Mouse (Mus musculus) thymus, postnatal 10 days (tissue): Measurements from ENCODE around the gene LTO1.
"Not testable (repeated sequence)": the region's sequence is repeated elsewhere in the genome, so short reads cannot be mapped to it uniquely, and the experiment has no call there.

Experiments used
- DNase-seq, 2 experiments: peaks; one replicate each; pipeline ENCODE4 v3.0.0; 2021; ENCODE audit warnings: low spot score in 2 of 2

LTO1 gene

DNA sequence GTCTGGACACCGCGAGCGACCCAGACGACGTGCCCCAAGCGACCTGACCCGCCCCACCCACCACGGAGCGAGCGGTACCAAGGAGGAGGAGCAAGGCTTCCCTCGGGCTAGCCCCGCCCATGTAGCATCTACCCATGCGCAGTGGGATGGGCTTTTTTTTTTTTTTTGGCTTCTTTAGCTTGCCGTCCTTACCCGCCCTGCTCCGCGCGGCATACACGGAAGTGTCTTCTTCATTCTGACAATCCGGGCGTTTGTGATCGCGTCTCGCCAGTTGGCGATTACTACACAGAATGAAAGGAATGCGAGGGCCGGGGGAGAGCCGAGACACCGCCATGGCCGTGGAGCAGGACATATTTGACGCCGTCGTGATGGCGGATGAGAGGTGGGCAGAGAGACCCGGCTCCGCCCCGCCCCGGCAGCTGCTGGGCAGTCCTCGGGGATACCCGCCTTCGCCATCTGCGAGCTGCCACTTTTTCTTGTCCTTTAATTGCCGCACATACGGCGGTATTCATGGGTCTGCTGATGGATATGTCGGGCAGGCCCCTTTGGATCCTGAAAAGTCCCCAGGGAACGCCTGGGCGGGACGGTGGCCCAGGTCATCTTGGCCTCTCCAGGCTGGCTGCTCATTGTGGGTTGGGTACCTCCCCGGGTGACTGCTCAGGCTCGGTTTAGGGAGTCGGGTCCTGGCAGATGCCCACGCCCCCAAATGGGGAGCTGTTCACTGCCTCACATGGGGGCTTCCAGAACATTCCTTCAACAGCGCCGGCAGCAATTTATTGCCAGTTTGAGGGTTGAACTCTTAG is at the start of gene LTO1:
LTO1 (plus strand) TSS at position 153 of the 803 bp plus-strand sequence.
- DNase-seq = peak; percentile 86 to 88

DNA sequence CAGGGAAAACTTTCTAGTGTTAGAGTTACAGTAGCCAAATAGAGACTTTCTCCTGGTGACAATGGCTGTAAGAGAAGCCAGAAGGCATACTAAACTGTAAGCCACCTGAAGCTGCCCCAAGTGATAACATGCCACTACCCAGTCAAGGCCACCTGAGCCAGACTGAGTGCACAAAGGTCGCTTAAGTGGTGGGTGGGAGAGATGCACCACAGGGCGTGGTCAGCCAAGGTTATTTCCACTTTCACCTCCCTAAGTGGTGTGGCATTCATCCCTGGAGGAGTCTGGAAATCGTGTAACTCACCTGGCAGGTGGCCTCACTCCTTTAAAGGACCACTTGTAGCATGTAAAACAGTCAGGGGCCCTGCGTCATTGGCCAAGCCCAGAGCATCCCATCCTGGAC is 47.7 kb upstream of the LTO1 start:
- no peak for DNase-seq

DNA sequence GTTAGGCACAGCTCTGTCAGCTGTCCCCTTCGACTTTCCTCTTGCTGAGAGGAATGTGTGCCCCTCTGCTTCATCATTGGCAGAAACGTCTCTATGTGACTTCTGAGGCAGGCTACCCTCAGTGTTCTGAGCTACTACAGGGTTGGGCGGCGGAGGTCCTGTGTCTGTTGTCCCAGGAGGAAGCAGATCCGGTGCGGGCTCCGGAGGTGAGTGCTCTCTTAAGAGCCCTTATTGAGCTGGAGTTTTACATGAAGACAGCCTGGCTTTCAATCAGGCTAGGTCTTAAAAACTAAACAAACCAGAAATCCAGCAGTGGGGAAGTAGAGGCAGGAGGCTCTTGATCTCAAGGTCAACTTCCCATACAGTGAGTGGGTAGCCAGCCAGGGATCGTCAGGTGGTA is 47.3 kb upstream of the LTO1 start:
- no peak for DNase-seq

DNA sequence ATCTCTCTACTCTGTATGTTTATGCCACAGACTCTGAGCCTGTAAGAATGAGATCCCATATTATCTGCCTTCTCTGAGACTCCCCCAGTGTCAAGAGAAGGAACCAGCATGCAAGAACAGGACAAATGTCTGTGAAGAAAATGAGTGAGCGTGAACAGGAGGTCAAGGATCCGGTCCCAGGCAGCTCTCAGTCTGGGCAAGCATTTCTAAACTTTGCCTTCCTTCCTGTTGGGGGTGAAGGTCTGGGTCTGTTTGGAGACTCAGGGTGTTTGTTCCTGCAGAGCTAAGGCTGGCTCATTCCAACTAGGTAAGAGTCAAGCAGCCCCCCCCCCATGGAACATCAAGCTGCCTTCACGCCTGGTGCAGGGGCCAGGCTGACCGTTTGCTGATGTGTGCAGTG is 42.5 kb upstream of the LTO1 start:
- DNase-seq = no peak

DNA sequence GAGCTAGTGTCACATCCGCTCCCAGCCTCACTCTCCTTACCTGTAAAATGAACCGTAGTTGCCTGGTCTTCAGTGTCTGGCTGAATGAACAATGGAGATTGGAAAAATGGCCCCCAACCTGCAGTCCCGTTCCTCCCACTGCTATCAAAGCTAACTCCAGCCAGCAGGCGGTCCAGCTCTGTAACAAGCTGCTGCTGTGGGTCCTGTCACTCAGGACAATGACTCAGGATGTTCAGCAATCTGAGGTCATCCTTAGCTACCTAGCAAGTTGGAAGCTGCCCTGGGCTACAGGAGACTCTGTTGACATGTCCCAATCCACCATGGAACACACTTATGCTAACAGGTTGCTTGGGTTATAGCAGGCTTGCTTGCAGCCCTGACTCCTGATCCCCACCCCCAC is 41.7 kb upstream of the LTO1 start:
- no peak for DNase-seq

DNA sequence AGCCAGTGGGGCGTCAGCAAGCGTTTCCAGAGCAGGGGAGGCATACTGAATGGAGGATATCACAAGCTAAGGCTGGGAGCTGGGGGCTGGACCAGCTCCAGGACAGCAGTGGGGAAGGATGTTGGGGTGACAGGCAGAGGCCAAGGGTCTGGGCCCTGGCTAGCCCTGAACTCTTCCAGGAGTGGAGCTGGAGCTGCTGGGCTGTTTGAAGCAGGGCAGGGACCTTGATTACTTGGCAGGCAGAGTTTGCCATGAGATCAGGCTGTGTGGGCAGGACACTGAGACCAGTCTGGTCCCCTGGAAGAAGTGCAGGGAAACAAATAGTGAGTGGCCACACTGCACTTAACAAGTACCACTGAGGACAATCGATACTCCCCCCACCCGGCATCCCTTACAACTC is 40.7 kb upstream of the LTO1 start:
- no peak for DNase-seq

DNA sequence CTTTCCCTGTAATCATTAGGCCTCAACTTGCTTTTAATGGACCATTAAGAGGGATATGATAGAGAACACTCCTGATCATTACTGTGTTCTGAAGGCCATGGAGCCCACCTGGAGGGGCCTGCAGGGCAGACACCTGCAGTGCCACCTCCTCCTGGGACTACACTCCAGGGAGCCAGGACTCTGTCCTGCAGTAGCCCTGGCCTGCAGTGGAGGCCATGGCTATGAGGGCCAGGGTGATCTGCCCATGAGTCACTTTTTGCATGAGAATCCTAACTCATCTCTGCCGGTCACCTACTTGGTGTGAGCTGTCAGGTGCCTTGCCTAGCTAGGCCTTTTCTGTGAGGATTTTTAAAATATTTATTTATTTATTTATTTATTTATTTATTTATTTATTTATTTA is 36.5 kb upstream of the LTO1 start:
- no peak for DNase-seq

DNA sequence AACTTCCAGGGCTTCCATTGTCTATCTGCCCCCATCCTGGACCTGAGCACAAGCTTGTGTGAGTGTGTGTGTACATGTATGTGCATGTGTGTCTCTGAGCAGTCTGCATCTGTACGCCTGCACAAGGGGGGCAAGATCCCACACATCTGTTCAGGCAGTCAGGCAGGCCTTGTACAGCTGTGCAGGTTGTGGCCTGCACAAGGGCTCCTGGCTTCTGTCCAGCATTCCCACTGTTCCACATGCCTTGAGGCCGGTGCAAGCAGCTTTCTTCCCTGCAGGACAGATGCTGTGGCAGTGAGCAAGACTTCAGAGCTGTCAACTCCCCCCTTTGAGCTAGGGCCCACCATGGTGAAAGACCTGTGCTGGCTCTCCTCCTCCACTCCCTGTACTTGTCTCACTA is 31.8 kb upstream of the LTO1 start:
- DNase-seq = no peak

DNA sequence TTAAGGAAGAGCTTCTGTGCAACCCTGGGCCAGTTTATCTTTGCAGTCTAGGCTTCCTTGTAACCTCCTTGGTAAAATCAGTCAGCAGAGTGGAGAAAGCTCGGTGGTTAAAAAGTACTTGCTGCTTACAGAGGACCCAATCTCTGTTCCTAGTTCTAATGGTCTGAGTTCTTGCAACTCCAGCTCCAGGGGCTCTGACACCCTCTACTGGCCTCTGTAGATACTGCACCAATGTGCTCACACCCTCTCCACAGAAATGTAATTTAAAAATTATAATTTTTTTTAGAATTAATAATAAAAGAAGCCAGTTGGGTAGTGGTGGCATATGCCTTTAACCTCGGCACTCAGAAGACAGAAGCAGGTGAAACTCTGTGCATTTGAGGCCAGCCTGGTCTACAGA is 27.2 kb upstream of the LTO1 start:
- DNase-seq = no peak

DNA sequence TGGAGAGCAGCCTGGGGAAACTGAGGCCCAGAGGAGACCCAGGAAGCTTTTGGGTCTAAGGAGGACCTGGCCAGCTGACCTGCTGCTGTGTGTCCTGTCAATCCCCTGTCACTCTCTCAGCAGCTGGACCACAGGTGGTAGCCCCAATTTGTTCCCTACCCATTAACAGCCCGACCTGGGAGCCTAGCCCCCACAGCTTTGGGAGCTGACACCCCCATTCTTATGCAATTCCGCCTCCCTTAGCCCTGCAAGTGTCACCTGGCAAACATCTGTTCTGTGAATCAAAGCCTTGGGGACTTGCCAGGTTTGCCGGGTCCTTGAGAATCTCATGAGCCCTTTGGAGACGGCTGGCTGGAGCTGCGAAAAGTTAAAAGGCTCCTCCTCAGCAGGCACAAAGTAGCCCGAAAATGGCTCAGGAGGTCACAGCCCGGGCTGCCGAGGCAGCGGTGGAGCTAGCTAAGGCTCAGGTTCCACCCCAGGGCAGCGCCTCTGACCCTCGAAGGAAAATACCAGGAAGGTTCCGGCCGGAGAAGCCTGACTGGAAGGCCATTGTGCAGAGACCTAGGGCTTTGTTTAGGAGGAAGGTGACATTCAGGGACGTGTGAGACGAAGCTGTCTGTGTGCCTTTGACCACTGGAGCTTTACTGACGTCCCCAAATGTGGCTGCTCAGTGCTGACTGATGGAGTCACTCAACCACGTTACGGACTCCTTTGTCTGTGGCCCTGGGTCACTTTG is 26.2 kb upstream of the LTO1 start:
- no peak for DNase-seq

DNA sequence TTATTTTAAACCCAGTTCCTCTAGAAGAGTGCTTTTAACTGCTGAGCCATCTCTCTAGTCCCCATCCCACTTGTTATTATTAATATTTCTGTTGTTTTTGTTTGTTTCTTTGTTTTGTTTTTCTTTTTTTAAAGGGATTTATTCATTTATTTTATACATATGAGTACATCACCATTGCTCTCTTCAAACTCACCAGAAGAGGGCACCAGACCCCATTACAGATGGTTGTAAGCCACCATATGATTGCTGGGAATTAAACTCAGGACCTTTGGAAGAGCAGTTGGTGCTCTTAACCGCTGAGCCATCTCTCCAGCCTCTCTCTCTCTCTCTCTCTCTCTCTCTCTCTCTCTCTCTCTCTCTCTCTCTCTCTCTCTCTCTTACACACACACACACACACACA is 24.2 kb upstream of the LTO1 start:
- DNase-seq = not testable (repeated sequence)

DNA sequence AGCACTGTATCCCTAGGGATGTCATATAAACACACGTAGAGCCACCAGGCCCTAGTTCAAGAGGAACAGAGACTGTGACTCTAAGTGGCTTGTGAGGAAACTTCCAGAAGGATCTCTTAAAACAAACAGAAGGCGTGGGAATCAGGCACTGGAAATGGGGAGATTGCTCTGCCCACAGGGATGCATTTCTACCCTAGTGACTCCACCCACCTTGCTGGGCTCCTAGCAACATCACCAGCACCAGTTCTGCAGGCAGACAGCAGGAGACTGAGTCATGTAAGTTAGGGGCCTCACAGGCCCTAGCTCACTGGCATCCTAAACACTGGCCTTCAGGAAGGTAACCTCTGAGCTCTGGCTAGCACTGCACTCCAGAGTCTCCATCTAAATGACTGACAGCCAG is 23.0 kb upstream of the LTO1 start:
- no peak for DNase-seq

DNA sequence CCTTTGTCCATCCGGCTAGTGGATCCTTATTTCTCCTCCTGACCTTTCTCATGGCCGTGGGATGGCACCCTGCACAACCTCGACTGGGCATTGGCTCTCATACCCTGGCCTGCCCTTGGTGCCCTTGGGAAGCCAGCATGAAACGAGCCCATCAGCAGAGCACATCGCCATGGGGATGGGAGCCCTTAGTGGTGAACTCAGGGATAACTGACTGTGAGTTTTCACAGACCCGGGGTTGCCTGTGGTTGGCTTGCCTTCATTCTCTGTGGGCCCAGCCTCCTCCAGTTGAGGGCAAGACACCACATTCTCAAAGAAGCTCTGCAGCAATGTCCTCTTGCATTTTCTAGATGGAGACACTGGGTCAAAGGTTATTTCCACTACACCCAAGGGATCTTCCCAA is 22.6 kb upstream of the LTO1 start:
- DNase-seq = no peak

DNA sequence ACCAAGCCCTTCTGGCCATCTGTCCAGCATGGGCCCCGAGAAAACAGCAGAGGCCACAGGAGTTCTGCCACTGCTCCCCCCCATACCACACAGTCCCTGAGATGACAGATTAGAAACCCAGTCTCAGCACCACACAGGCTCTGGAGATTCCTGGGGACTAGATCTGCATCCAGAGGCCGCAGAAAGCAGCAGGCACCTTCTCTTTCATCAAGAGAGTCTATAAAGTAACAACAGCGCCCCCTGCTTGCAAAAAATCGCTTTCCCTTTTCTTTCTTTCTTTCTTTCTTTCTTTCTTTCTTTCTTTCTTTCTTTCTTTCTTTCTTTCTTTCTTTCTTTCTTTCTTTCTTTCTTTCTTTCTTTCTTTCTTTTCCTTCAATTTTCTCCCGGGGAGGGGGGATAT is 20.7 kb upstream of the LTO1 start:
- DNase-seq = peak in 1 of 2 experiments; percentile 11

DNA sequence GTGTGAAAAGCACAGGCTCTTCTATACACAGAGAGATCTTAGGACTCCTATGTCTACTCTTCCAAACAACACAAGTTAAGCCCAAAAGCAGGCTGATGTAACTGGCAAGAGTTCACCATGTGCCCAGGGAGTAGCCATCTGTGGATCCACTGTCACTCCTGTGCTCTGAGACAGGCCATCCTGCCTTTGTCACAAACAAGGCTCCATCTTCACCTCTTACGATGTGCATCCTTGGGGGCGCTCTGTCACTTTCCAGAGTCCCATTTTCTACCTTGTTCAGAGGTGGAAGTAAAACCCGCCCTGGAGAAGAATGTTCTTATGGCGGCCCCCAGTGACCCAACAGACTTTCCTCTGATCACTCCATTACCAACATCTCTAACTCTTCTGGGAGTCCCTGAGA is 20.2 kb upstream of the LTO1 start:
- DNase-seq = no peak

DNA sequence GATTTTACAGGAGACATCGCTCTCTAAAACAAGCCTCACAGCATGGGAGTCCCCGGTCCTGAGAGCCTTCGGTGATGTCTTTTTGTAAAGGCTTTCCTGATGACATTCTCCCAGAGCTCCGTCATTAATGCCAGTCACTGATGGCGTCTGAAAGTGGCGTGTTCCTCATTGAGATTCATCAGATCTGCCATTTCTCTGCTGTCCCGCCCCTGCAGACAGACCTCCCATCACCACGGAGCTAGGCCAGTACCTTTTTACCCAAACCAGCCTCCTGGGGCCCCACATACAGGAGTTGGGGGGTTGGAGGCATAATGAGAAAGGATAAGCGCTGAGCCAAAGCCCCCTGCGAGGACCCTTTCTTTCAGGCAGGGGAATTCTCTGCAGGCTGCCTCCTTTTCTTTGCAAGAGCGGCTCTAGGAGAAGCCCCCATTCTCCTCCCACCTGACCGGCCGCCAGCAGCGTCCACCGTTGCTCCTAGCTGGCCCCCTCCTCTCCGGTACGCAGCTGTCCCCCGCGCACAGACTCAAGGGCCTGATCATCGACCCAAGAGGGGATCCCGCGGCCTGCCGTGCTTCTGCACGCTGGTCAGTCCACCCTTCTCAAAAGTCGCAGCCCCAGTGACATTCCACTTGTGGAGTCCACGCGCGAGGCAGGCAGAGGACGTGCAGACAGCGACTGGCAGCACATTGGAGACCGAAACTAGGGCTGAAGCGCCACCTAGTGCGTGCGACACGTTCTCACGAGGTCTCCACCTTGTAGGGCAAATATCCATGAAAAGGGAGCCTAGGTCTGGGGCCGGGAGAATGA is 19.4 kb upstream of the LTO1 start:
- DNase-seq = peak; percentile 13 to 60

DNA sequence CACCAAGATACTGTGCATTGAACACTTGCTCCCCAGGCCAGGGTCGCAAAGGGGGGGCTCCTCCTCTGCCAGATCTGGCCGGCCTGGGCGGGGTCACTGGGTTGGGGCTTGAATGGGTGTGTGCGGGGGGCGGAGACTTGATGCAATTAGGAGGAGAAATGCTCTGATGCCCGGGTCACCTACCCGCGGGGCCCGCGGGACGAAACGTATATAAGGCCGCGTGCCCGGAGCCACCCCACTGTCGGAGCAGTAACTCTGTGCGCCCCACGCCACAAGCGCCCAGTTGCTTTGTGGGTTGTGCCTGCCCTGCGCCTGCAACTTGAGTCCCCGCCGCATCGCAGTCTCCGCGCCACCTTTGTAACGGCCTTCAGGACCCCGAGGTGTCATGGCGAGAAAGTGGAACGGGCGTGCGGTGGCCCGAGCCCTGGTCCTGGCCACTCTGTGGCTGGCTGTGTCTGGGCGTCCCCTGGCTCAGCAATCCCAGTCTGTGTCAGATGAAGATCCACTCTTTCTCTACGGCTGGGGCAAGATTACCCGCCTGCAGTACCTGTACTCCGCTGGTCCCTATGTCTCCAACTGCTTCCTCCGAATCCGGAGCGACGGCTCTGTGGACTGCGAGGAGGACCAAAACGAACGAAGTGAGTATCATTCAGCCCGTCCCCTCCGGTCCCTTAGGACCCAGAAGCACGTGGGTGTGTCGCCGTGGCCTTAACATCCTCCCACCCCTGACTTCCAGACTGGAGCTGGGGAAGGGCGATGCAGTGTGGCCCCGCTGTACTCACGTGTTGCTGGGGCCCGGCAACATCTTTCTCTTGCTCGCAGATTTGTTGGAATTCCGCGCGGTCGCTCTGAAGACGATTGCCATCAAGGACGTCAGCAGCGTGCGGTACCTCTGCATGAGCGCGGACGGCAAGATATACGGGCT is 18.3 kb upstream of the LTO1 start, which contains the start of gene Fgf15:
Fgf15 (plus strand) TSS at position 238 of the 925 bp plus-strand sequence.
- DNase-seq = no peak

DNA sequence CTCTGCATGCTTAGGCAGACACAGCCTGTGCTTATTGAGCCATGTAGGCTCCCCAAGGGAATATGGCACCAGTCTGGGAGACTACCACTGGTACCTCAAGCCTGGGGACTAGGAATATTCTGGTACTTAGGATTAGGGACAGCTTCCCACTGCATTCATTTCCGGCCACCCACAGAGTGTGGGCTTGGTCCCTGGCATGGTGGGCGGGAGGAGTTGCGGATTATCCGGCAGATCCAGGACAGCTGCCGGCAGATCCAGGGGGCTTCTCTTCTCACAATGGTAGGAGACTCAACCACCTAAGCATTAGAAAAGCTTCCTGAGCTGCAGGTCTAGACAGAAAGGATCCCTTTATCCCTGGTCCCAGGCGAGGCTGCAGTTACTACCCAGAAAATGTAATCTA is 16.4 kb upstream of the LTO1 start:
- no peak for DNase-seq

DNA sequence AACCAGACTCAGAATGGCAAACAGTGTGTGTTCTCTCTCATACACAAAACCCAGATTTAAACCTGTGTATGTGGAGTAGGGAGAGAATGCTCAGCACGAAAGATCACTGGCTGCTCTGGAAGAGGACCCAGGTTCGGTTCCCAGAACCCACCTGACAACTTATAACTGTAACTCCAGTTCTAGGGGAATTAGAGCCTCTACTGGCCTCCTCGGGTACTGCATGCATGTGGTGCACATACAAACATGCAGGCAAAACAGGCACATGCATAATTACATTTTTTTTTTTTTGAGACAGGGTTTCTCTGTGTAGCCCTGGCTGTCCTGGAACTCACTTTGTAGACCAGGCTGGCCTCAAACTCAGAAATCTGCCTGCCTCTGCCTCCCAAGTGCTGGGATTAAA is 9.4 kb upstream of the LTO1 start:
- not testable (repeated sequence) for DNase-seq

DNA sequence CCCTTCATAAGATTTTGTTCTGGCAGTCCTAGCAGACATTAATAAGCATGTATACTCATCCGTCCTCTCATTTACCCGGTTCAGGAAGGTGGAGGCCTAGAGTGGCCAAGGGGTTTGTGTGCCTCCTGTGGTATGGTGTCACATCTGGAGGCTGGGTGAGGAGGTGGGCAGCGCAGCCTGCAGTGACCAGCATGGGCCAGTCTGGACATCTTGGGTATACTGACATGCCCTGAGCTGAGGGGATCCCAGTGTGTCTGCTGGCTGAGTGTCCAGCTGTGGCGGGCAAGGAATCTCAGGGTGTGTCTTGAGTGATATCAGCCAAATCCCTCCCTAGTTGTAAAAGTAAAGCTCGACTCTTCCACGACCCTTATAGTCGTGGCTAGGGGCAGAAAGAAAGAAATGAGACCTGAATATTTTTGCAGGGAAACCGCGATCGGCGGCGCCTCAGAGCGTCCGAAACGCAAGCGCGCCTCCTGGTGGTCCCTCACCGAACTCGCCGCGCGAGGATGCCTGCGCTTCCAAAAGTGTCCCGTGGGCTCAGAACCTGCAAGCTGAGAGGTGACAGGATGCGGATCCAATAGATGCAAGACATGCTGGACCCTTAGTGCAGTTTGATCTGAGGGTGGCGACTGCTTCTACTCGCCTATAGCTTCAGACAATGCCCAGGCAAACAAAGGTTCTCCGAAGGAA is 8.0 kb upstream of the LTO1 start:
- peak in 1 of 2 experiments; percentile 64 for DNase-seq

DNA sequence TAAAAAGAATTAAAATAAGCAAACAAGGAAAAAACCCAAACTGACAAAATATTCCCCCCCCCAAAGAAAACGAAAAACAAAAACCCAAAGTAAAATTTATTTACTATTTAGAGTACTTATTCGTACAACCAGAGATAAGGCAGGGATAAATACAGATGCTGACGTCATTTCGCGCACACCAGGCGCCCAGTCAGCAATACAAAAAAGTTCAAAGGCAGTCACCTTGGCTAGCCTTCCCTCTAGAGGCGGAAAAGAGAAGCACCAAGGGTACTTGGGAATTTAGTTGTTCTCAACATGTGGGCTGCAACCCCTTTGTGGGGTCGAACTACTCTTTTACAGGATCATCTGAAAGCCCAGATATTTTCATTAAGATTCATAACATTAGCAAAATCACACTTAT is 7.1 kb upstream of the LTO1 start:
- no peak for DNase-seq
